Mouse (Mus musculus): Measurements from ENCODE around the gene Gtf2a1. TPM values are rescaled to one million over a fixed set of nuclear protein-coding genes. Genes with fewer than 3 reads are reported as not detected.

Gtf2a1 gene
- 17.7 and 19.4 TPM in 2 replicates for polyA plus RNA-seq (2012; rRNA removed)

DNA sequence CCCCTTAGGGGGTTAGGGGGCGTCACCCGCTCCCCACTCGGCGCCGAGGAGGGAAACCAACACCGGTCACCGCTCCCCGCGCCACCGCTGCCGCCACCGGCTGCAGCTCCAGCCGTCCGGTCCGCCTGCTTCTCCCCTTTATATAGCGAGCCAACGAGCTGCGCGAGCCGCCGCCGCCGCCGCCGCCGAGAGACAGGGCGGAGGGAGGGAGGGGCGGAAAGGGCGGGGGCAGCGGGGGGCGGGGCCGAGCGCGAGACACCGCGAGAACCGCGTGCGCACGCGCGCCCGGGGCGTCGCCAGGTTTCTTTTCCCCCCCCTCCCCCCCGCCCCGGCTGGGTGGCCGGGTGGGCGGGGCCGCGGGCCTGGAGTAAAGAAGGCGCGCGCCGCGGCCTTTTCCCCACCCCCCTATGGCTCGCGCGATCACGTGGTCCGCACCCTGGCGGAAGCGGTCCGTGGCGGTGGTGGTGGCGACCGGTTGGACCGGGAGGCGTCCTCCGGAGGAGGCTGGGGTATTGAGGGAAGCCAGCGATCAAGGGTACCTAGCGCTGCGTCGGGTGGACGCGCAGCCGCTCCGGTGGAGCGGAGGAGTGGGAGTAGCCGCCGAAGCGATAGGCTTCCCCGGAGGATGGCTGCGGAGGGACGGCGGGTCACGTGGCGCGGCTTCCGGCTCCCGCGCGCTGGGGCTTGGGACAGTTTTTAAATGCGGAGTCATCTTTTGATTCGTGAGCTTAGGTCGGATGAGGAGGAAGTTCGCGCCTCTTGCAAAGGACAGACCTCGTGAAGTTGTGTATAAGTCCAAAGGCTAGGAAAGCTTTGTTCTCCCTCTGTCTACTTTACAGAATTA is at the start of gene Gtf2a1:
Gene Gtf2a1 (minus strand): TSS at position 641 of the 844 bp plus-strand sequence.
- Histone ChIP-seq H3K27ac (ENCODE audit: control insufficient read depth, insufficient read depth, low read depth, low read length) (peak within 1 kb of the TSS; percentile 94), H3K27me3 (ENCODE audit: control insufficient read depth, insufficient read depth, low read length) (no peaks in the 10 kb centered on the region), H3K4me1 (ENCODE audit: control insufficient read depth, insufficient read depth, low read length) (no peaks in the 10 kb centered on the region; the same call in 1 of the 2 replicates), H3K36me3 (ENCODE audit: control insufficient read depth, insufficient read depth, low read length) (no peaks in the 10 kb centered on the region; the same call in 1 of the 2 replicates), H3K4me3 (ENCODE audit: control insufficient read depth, low read depth, low read length) (peak within 1 kb of the TSS; percentile 95)
- TF ChIP-seq CTCF (IDR thresholded peaks at IDR 0.05; ENCODE audit: control insufficient read depth, insufficient read depth, insufficient replicate concordance, low read depth, low read length) (no peak), POLR2A (IDR thresholded peaks at IDR 0.05; ENCODE audit: control insufficient read depth, low read depth, low read length) (peak; percentile 99)

- H3K27ac ChIP-seq (ENCODE audit: control insufficient read depth, insufficient read depth, low read depth, low read length), result no peak overlapping the region
- no peaks in the 10 kb centered on the region; the same call in 1 of the 2 replicates for H3K36me3 ChIP-seq (ENCODE audit: control insufficient read depth, insufficient read depth, low read length)
- H3K27me3 ChIP-seq (ENCODE audit: control insufficient read depth, insufficient read depth, low read length), result no peaks in the 10 kb centered on the region
- H3K4me3 ChIP-seq (ENCODE audit: control insufficient read depth, low read depth, low read length), result no peak overlapping the region
- TF ChIP-seq CTCF (IDR thresholded peaks at IDR 0.05; ENCODE audit: control insufficient read depth, insufficient read depth, insufficient replicate concordance, low read depth, low read length) (no peak), POLR2A (IDR thresholded peaks at IDR 0.05; ENCODE audit: control insufficient read depth, low read depth, low read length) (no peak)
- peaks cover 6% of the 10 kb centered on the region for H3K4me1 ChIP-seq (ENCODE audit: control insufficient read depth, insufficient read depth, low read length)
Measured at GRCm38 (mm10) chr12:91638351-91638750, 48.1 kb upstream of the Gtf2a1 start.

DNA sequence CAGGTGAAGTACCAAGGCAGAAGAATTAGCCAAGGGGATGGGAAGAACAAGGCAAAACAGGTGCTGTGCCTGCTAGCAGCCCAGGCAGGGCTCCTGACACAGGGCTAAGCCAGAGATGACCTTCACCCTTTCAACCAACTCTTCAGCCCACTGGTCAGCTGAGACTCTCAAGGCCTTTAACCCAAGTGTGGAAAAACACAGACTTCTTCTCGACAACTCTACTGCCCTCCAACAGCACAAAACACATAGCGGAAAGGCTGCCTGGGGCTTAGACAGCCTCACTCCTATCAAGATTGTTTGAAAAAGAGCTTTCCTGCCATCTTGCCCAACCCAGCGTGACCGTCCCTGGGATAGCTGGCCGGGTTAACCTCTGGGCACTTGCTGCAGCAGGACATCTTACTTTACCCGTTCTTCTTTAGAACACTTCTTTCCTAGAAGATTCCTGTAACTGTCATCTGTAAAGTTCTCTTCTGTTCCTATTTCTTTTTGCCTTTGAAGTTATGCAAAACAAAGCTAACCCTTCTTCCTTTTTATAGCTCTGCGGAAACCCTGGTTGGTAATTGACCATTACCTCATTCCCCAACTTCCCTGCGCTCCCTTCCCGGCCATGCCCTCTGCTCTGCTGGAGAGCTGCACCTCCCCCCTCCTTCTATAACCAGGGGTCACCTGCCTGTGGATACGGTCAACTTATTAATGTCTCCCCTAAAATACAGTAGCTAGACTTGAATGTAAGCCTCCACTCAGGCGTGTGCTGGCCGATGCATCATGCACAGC is 47.0 kb upstream of the Gtf2a1 start:
- TF ChIP-seq CTCF (IDR thresholded peaks at IDR 0.05; ENCODE audit: control insufficient read depth, insufficient read depth, insufficient replicate concordance, low read depth, low read length) (no peak), POLR2A (IDR thresholded peaks at IDR 0.05; ENCODE audit: control insufficient read depth, low read depth, low read length) (no peak)
- Histone ChIP-seq H3K36me3 (ENCODE audit: control insufficient read depth, insufficient read depth, low read length) (no peaks in the 10 kb centered on the region; the same call in 1 of the 2 replicates), H3K4me1 (ENCODE audit: control insufficient read depth, insufficient read depth, low read length) (peaks cover 6% of the 10 kb centered on the region), H3K4me3 (ENCODE audit: control insufficient read depth, low read depth, low read length) (no peak overlapping the region), H3K27ac (ENCODE audit: control insufficient read depth, insufficient read depth, low read depth, low read length) (no peak overlapping the region), H3K27me3 (ENCODE audit: control insufficient read depth, insufficient read depth, low read length) (no peaks in the 10 kb centered on the region)

DNA sequence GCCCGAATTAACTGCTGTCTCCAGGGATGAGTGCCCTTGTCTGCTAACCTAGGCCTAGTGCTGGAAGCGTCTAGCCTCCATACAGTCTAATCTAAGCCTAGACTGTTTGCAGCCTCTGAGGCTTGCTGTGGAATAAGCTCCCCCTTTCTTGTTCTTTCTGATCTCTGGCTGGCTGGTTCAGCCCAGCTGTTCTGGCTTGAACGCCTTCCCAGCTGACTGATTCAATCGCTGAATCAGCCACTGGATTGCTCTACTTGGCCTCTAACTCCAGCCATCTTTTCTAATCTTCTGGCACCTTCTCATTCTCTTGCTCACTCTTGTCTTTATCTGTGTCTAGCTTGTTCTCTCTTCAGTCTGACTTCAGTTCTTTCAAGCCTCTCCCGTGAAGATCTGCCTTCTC is 36.2 kb upstream of the Gtf2a1 start:
- no peak overlapping the region for H3K4me3 ChIP-seq (ENCODE audit: control insufficient read depth, low read depth, low read length)
- H3K27ac ChIP-seq (ENCODE audit: control insufficient read depth, insufficient read depth, low read depth, low read length), result no peak overlapping the region
- no peaks in the 10 kb centered on the region for H3K4me1 ChIP-seq (ENCODE audit: control insufficient read depth, insufficient read depth, low read length)
- H3K36me3 ChIP-seq (ENCODE audit: control insufficient read depth, insufficient read depth, low read length), result no peaks in the 10 kb centered on the region
- no peaks in the 10 kb centered on the region for H3K27me3 ChIP-seq (ENCODE audit: control insufficient read depth, insufficient read depth, low read length)
- no peak for TF ChIP-seq CTCF (IDR thresholded peaks at IDR 0.05; ENCODE audit: control insufficient read depth, insufficient read depth, insufficient replicate concordance, low read depth, low read length)
- TF ChIP-seq POLR2A (IDR thresholded peaks at IDR 0.05; ENCODE audit: control insufficient read depth, low read depth, low read length), result no peak

GRCm38 (mm10) chr12:91625013-91625412 is 34.7 kb upstream of the Gtf2a1 start:
- no peak overlapping the region for H3K27ac ChIP-seq (ENCODE audit: control insufficient read depth, insufficient read depth, low read depth, low read length)
- TF ChIP-seq POLR2A (IDR thresholded peaks at IDR 0.05; ENCODE audit: control insufficient read depth, low read depth, low read length), result no peak
- no peak for TF ChIP-seq CTCF (IDR thresholded peaks at IDR 0.05; ENCODE audit: control insufficient read depth, insufficient read depth, insufficient replicate concordance, low read depth, low read length)

GRCm38 (mm10) chr12:91609425-91609824 is 19.1 kb upstream of the Gtf2a1 start:
- Histone ChIP-seq H3K4me1 (ENCODE audit: control insufficient read depth, insufficient read depth, low read length) (peaks cover 4% of the 10 kb centered on the region), H3K36me3 (ENCODE audit: control insufficient read depth, insufficient read depth, low read length) (no peaks in the 10 kb centered on the region), H3K4me3 (ENCODE audit: control insufficient read depth, low read depth, low read length) (no peak overlapping the region), H3K27me3 (ENCODE audit: control insufficient read depth, insufficient read depth, low read length) (no peaks in the 10 kb centered on the region), H3K27ac (ENCODE audit: control insufficient read depth, insufficient read depth, low read depth, low read length) (no peak overlapping the region)
- TF ChIP-seq CTCF (IDR thresholded peaks at IDR 0.05; ENCODE audit: control insufficient read depth, insufficient read depth, insufficient replicate concordance, low read depth, low read length), result no peak
- no peak for TF ChIP-seq POLR2A (IDR thresholded peaks at IDR 0.05; ENCODE audit: control insufficient read depth, low read depth, low read length)

More at GRCm38 (mm10) chr12:91625013-91625412, 34.7 kb upstream of the Gtf2a1 start:
- Histone ChIP-seq H3K4me1 (ENCODE audit: control insufficient read depth, insufficient read depth, low read length) (no peaks in the 10 kb centered on the region), H3K4me3 (ENCODE audit: control insufficient read depth, low read depth, low read length) (no peak overlapping the region), H3K36me3 (ENCODE audit: control insufficient read depth, insufficient read depth, low read length) (no peaks in the 10 kb centered on the region), H3K27me3 (ENCODE audit: control insufficient read depth, insufficient read depth, low read length) (no peaks in the 10 kb centered on the region)

DNA sequence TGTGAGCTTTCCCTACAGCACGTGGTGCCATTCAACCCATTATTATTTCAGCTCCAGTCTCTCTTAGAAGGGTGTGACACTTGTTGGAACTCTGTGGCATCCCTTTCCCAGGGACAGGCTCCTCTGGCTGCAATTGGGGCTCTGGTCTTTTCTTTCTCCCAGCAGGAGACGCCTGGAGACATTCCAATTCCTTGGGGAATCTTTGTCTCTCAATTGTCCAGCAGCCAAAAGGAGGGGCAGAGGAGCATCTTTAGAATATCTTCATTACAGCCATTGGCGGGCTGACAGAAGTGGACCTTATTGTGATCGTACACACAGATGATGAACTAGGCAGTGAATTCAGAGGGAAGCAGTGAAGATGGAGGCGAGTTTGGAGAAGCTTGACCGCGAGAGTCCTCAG is 17.4 kb upstream of the Gtf2a1 start:
- H3K36me3 ChIP-seq (ENCODE audit: control insufficient read depth, insufficient read depth, low read length), result no peaks in the 10 kb centered on the region
- H3K27me3 ChIP-seq (ENCODE audit: control insufficient read depth, insufficient read depth, low read length), result no peaks in the 10 kb centered on the region
- H3K4me3 ChIP-seq (ENCODE audit: control insufficient read depth, low read depth, low read length), result no peak overlapping the region
- H3K4me1 ChIP-seq (ENCODE audit: control insufficient read depth, insufficient read depth, low read length), result peaks cover 4% of the 10 kb centered on the region
- TF ChIP-seq CTCF (IDR thresholded peaks at IDR 0.05; ENCODE audit: control insufficient read depth, insufficient read depth, insufficient replicate concordance, low read depth, low read length) (no peak), POLR2A (IDR thresholded peaks at IDR 0.05; ENCODE audit: control insufficient read depth, low read depth, low read length) (no peak)
- H3K27ac ChIP-seq (ENCODE audit: control insufficient read depth, insufficient read depth, low read depth, low read length), result no peak overlapping the region

Data from testis, adult 2 months (tissue).